Mouse (Mus musculus) adrenal gland, adult 18-20 months (tissue): ENCODE measurements around the gene Anapc11. TPM values are rescaled to one million over a fixed set of nuclear protein-coding genes. Genes with fewer than 3 reads are reported as not detected.
A peak's percentile ranks its signal among the peaks of the same experiment; 100 is the strongest.
"Not testable (repeated sequence)": the region's sequence is repeated elsewhere in the genome, so short reads cannot be mapped to it uniquely, and the experiment has no call there.

Experiments
- DNase-seq, 2 experiments: peaks; one replicate each; pipeline ENCODE4 v3.0.0; 2021 to 2022; ENCODE audit warnings: low spot score in 2 of 2
- total RNA-seq, 2 experiments: library from RNA; stranded (reverse); gene quantifications; 1 replicate in 1 of 2; 2 replicates in 1 of 2; pipeline ENCODE4 v1.2.3; 2021

Anapc11 gene
- total RNA-seq, 2 experiments from 2014 or later: 75.5 to 95.4 TPM

GRCm38 (mm10) chr11:120573585-120574277 is 24.5 kb upstream of the Anapc11 start:
- no peak for DNase-seq

GRCm38 (mm10) chr11:120574278-120574600 is 24.0 kb upstream of the Anapc11 start:
- no peak for DNase-seq

GRCm38 (mm10) chr11:120575046-120575445 is 23.2 kb upstream of the Anapc11 start:
- no peak for DNase-seq

GRCm38 (mm10) chr11:120575940-120576339 is 22.3 kb upstream of the Anapc11 start:
- no peak for DNase-seq

GRCm38 (mm10) chr11:120576365-120576981 is 21.7 kb upstream of the Anapc11 start:
- no peak for DNase-seq

- DNase-seq: no peak
These were observed 20.8 kb upstream of the Anapc11 start for GRCm38 (mm10) chr11:120577211-120578023.

GRCm38 (mm10) chr11:120578024-120578693 is 20.1 kb upstream of the Anapc11 start:
- no peak for DNase-seq

- no peak for DNase-seq
These were observed 19.5 kb upstream of the Anapc11 start for GRCm38 (mm10) chr11:120578694-120579243.

GRCm38 (mm10) chr11:120579316-120580107 is 18.7 kb upstream of the Anapc11 start:
- DNase-seq: peak; percentile 74 to 76

GRCm38 (mm10) chr11:120580190-120580589 is 18.0 kb upstream of the Anapc11 start:
- DNase-seq: no peak

GRCm38 (mm10) chr11:120580871-120581331 is 17.3 kb upstream of the Anapc11 start:
- peak; percentile 43 to 53 for DNase-seq

GRCm38 (mm10) chr11:120581490-120582267 is 16.5 kb upstream of the Anapc11 start, which contains the start of gene Arhgdia:
TSS of gene Arhgdia (minus strand) at chr11:120581624.
- peak; percentile 90 to 93 for DNase-seq

GRCm38 (mm10) chr11:120582268-120582981 is 15.8 kb upstream of the Anapc11 start:
- DNase-seq: no peak

- not testable (repeated sequence) for DNase-seq
These were observed 15.3 kb upstream of the Anapc11 start for GRCm38 (mm10) chr11:120582982-120583293.

- no peak for DNase-seq
These were observed 14.3 kb upstream of the Anapc11 start for GRCm38 (mm10) chr11:120583937-120584336.

- no peak for DNase-seq
These were observed 9.7 kb upstream of the Anapc11 start for GRCm38 (mm10) chr11:120588531-120588930.

- DNase-seq: no peak
These were observed 683 bp upstream of the Anapc11 start for GRCm38 (mm10) chr11:120597240-120598235.
